Mouse (Mus musculus): ENCODE results near the gene Nr1i2. TPM values are rescaled to one million over a fixed set of nuclear protein-coding genes. Genes with fewer than 3 reads are reported as not detected.

Gene Nr1i2
- polyA plus RNA-seq, 1 experiment = not detected

DNA sequence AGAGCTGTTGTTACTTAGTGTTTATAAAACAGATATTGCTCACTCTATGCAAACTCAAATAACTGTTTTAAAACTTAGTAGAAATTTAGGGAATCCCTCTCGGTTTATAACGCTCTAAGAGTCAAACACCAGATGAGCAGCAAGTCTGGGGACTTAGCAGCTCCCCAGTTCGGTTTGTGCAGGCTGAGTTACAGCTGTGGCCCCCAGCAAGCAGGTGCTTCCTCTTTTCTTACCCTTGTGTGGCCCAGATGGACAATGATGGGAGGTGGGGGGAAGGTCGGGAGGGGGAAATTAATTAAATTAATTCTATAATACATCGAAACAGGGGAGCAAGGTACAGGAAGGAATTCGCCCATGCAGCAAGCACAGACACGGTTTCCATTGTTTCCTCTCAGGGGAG lies 13.0 kb upstream of the Nr1i2 start:
- TF ChIP-seq EP300 (IDR thresholded peaks at IDR 0.05; ENCODE audit: insufficient read depth, low read depth, low read length) = no peak
- no peak for TF ChIP-seq POLR2A (IDR thresholded peaks at IDR 0.05; ENCODE audit: insufficient read depth, low read length)
- TF ChIP-seq CTCF (IDR thresholded peaks at IDR 0.05; ENCODE audit: low read depth, low read length) = no peak
- no peak overlapping the region for H3K4me3 ChIP-seq (ENCODE audit: low read depth, low read length)
- H3K36me3 ChIP-seq (ENCODE audit: control insufficient read depth, insufficient read depth, low read length, poor library complexity, severe bottlenecking) = no peaks in the 10 kb centered on the region
- H3K27me3 ChIP-seq (ENCODE audit: control insufficient read depth, insufficient read depth, low read length, poor library complexity, severe bottlenecking) = no peaks in the 10 kb centered on the region
- H3K9me3 ChIP-seq (replicated peaks; ENCODE audit: control insufficient read depth, insufficient read depth, low read length, poor library complexity, severe bottlenecking) = no peaks in the 10 kb centered on the region
- no peak overlapping the region for H3K27ac ChIP-seq (ENCODE audit: insufficient read depth, low read length)
- no peak overlapping the region for H3K9ac ChIP-seq (ENCODE audit: low read depth, poor library complexity, severe bottlenecking)
- H3K4me1 ChIP-seq (ENCODE audit: control insufficient read depth, insufficient read depth, low read length) = no peaks in the 10 kb centered on the region

DNA sequence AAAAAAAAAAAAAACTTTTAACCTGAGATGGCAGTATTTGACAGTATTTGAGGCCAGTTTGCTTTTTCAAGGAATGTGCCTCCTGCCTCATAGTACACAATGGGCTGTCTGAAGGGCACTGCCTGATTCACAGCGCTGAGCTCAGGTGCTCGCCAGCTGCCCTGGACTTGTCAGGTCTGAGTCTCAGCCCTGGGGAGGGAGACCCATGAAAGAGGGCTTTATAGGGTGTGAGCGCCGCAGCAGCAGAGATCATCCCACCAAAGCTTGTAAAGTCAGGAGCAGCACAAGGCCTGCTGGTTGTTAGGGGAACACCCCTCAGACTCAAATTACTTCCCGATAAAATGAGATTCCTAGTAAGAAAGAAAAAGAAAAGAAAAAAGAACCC lies 12.6 kb upstream of the Nr1i2 start:
- Histone ChIP-seq H3K4me3 (ENCODE audit: low read depth, low read length) (no peak overlapping the region), H3K27me3 (ENCODE audit: control insufficient read depth, insufficient read depth, low read length, poor library complexity, severe bottlenecking) (no peaks in the 10 kb centered on the region), H3K9ac (ENCODE audit: low read depth, poor library complexity, severe bottlenecking) (no peak overlapping the region), H3K36me3 (ENCODE audit: control insufficient read depth, insufficient read depth, low read length, poor library complexity, severe bottlenecking) (no peaks in the 10 kb centered on the region), H3K4me1 (ENCODE audit: control insufficient read depth, insufficient read depth, low read length) (no peaks in the 10 kb centered on the region), H3K9me3 (replicated peaks; ENCODE audit: control insufficient read depth, insufficient read depth, low read length, poor library complexity, severe bottlenecking) (no peaks in the 10 kb centered on the region), H3K27ac (ENCODE audit: insufficient read depth, low read length) (no peak overlapping the region)
- TF ChIP-seq POLR2A (IDR thresholded peaks at IDR 0.05; ENCODE audit: insufficient read depth, low read length) (no peak), EP300 (IDR thresholded peaks at IDR 0.05; ENCODE audit: insufficient read depth, low read depth, low read length) (no peak), CTCF (IDR thresholded peaks at IDR 0.05; ENCODE audit: low read depth, low read length) (no peak)

DNA sequence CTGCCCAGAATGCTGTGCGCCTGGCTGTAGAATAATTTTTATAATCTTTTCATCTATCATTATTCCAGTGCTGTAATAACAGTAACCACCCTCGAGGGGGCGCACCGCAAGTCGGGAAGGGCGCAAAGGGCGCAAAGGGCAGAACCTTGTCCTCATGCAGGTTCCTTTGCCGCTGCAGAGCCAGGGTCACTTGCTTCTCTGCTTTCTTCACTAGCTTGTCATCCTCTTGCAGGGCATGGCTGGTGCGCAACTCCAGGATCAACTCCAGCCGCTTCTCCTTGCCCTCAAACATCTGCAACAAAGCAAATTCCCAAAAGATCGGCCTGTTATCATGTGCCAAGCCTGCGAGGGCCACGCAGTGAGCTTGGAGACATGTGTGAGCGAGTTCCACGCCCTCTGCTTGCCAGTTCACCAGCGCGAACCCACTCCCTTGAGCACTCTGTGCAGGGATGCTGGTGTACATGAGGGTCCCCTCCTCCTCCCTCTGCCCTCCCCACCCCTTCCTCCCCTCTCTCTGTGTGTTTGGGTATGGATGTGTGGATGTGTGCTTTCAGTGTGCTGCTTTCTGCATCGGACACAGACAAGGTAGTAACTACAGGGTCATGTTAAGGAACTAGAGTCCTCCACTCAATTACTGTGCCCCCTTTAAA lies 12.1 kb upstream of the Nr1i2 start:
- Histone ChIP-seq H3K9ac (ENCODE audit: low read depth, poor library complexity, severe bottlenecking) (no peak overlapping the region), H3K36me3 (ENCODE audit: control insufficient read depth, insufficient read depth, low read length, poor library complexity, severe bottlenecking) (no peaks in the 10 kb centered on the region), H3K4me1 (ENCODE audit: control insufficient read depth, insufficient read depth, low read length) (no peaks in the 10 kb centered on the region), H3K9me3 (replicated peaks; ENCODE audit: control insufficient read depth, insufficient read depth, low read length, poor library complexity, severe bottlenecking) (no peaks in the 10 kb centered on the region), H3K27ac (ENCODE audit: insufficient read depth, low read length) (no peak overlapping the region), H3K4me3 (ENCODE audit: low read depth, low read length) (peak overlapping the region; percentile 31; the same call in 1 of the 2 replicates), H3K27me3 (ENCODE audit: control insufficient read depth, insufficient read depth, low read length, poor library complexity, severe bottlenecking) (no peaks in the 10 kb centered on the region)
- peak; percentile 68 for TF ChIP-seq CTCF (IDR thresholded peaks at IDR 0.05; ENCODE audit: low read depth, low read length)
- TF ChIP-seq EP300 (IDR thresholded peaks at IDR 0.05; ENCODE audit: insufficient read depth, low read depth, low read length) = 0 out of 2 replicates have a peak, but pooled peaks have one; percentile 37
- no peak for TF ChIP-seq POLR2A (IDR thresholded peaks at IDR 0.05; ENCODE audit: insufficient read depth, low read length)

DNA sequence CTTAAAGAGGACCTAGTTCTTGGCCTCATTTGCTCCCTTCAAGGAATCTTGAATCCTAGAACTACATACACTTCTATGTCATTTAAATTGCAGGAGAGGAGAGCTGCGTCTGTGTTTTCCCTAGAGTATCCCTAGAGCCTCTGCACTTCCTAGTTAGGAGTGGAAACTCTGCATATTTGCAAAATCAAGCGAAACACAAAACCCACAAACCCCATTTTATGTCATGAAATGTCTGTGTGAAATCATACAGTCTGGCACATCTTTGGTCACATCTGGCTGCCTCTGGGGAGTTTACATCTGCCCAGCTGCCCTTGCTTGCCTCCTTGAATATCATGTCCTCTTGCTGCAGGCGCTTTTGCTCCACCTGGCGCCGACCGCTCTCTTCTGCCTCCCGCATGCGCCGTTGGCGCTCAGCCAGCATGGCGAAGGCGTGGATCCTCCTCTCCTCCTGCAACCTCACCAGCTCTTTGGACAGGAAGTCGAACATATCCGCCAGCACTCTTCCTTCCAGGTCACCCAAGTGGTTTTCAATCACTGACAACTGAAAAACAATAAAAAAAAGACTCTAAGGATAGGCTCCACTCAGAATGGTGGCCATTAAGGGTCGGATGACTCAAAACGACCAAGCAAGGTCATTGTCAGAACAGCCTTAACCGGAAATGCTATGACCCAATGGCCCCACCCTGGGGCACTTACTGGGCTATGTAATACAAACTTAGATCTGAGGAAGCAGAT lies 10.0 kb upstream of the Nr1i2 start:
- Histone ChIP-seq H3K4me3 (ENCODE audit: low read depth, low read length) (no peak overlapping the region), H3K4me1 (ENCODE audit: control insufficient read depth, insufficient read depth, low read length) (no peaks in the 10 kb centered on the region), H3K27ac (ENCODE audit: insufficient read depth, low read length) (no peak overlapping the region), H3K27me3 (ENCODE audit: control insufficient read depth, insufficient read depth, low read length, poor library complexity, severe bottlenecking) (no peaks in the 10 kb centered on the region), H3K9me3 (replicated peaks; ENCODE audit: control insufficient read depth, insufficient read depth, low read length, poor library complexity, severe bottlenecking) (no peaks in the 10 kb centered on the region), H3K9ac (ENCODE audit: low read depth, poor library complexity, severe bottlenecking) (no peak overlapping the region), H3K36me3 (ENCODE audit: control insufficient read depth, insufficient read depth, low read length, poor library complexity, severe bottlenecking) (no peaks in the 10 kb centered on the region)
- TF ChIP-seq EP300 (IDR thresholded peaks at IDR 0.05; ENCODE audit: insufficient read depth, low read depth, low read length) (no peak), CTCF (IDR thresholded peaks at IDR 0.05; ENCODE audit: low read depth, low read length) (no peak), POLR2A (IDR thresholded peaks at IDR 0.05; ENCODE audit: insufficient read depth, low read length) (no peak)

DNA sequence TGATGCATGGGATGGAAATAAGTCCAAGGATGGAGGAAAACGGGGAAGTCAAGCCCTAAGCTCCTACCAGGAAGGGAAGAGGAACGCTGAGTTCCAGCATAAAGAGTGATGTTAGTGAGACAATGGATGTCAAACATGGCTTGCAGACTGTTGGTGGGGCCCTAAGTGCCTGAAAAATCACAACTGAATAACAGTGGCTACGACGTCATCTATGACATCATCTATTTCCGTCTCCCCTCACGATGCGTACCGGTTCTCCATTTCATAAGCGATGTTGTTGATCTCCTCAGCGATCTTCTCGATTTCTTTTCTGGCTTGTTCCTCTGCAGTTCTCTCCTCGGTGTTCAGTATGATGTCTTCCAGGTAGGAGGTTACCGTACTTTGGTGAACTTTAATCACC lies 7.7 kb upstream of the Nr1i2 start:
- Histone ChIP-seq H3K9me3 (replicated peaks; ENCODE audit: control insufficient read depth, insufficient read depth, low read length, poor library complexity, severe bottlenecking) (no peaks in the 10 kb centered on the region), H3K4me3 (ENCODE audit: low read depth, low read length) (no peak overlapping the region), H3K27ac (ENCODE audit: insufficient read depth, low read length) (no peak overlapping the region), H3K4me1 (ENCODE audit: control insufficient read depth, insufficient read depth, low read length) (no peaks in the 10 kb centered on the region), H3K36me3 (ENCODE audit: control insufficient read depth, insufficient read depth, low read length, poor library complexity, severe bottlenecking) (no peaks in the 10 kb centered on the region), H3K9ac (ENCODE audit: low read depth, poor library complexity, severe bottlenecking) (no peak overlapping the region), H3K27me3 (ENCODE audit: control insufficient read depth, insufficient read depth, low read length, poor library complexity, severe bottlenecking) (no peaks in the 10 kb centered on the region)
- TF ChIP-seq CTCF (IDR thresholded peaks at IDR 0.05; ENCODE audit: low read depth, low read length) (no peak), POLR2A (IDR thresholded peaks at IDR 0.05; ENCODE audit: insufficient read depth, low read length) (no peak), EP300 (IDR thresholded peaks at IDR 0.05; ENCODE audit: insufficient read depth, low read depth, low read length) (no peak)

DNA sequence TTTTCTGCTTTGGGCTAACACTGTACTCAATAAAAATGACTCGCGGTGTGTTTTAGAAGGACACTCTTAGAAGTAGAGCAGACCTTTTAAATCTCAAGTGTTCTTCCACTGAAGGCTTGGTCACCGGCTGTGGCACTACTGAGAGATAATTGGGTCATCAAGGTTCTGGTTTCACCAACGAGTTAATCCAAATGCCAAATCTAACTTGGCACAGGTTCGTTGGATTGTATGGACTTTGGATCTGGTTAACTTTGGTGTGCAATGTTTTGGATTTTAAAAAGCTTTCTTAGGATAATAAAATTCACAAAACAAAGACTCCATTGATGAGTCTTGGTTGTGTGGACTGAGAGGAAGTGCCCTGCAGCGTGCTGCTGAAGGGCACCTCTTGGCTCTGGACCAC lies 3.8 kb upstream of the Nr1i2 start:
- TF ChIP-seq CTCF (IDR thresholded peaks at IDR 0.05; ENCODE audit: low read depth, low read length) = no peak
- TF ChIP-seq EP300 (IDR thresholded peaks at IDR 0.05; ENCODE audit: insufficient read depth, low read depth, low read length) = no peak
- no peak for TF ChIP-seq POLR2A (IDR thresholded peaks at IDR 0.05; ENCODE audit: insufficient read depth, low read length)
- no peaks in the 10 kb centered on the region for H3K9me3 ChIP-seq (replicated peaks; ENCODE audit: control insufficient read depth, insufficient read depth, low read length, poor library complexity, severe bottlenecking)
- H3K9ac ChIP-seq (ENCODE audit: low read depth, poor library complexity, severe bottlenecking) = no peak overlapping the region
- no peaks in the 10 kb centered on the region for H3K36me3 ChIP-seq (ENCODE audit: control insufficient read depth, insufficient read depth, low read length, poor library complexity, severe bottlenecking)
- H3K27me3 ChIP-seq (ENCODE audit: control insufficient read depth, insufficient read depth, low read length, poor library complexity, severe bottlenecking) = no peaks in the 10 kb centered on the region
- no peak overlapping the region for H3K27ac ChIP-seq (ENCODE audit: insufficient read depth, low read length)
- H3K4me1 ChIP-seq (ENCODE audit: control insufficient read depth, insufficient read depth, low read length) = no peaks in the 10 kb centered on the region
- H3K4me3 ChIP-seq (ENCODE audit: low read depth, low read length) = no peak overlapping the region

All from ES-Bruce4 (cell line).